Mouse (Mus musculus): ENCODE results near the gene Kif11. TPM values are rescaled to one million over a fixed set of nuclear protein-coding genes. Genes with fewer than 3 reads are reported as not detected.

Gene Kif11
- polyA plus RNA-seq, 1 experiment, result 1.4 TPM

DNA sequence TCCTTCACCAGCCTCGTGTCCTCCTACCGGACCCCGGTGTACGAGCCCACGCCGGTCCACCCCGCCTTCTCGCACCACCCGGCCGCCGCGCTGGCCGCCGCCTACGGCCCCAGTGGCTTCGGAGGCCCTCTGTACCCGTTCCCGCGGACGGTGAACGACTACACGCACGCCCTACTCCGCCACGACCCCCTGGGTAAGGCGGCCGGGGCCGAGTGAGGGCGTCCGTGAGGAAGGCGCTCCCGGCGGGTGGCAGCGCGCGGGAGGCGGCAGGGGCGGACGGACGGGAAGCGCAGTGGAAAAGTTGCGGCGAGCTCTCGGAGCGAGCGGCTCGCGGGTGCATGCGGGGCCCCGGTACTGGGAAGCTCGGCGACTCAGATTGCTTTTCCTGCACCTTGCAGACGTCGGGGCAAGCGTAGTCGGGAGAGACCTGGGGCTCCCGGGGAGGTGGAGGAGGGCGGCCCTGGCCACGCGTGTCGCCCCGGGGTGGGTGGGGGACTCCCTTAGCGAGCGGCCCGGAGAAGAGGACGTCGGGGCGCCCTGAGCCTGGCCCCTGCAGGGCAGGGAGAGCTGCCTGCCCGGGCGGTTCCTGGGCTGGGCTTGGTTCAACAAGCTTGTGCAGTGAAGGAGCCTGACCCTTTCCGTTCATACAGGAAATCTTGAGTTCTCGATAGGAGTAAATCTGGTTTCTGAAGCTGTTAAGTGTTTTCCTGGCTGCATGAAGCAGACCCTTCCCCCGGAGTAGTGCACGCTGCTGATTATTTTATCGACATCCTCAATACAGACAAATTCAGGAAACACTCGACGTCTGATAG lies 59.0 kb downstream of the Kif11 start:
- H3K27ac ChIP-seq (ENCODE audit: insufficient read depth, low read depth, low read length), result 0 out of 2 replicates have a peak overlapping the region, but pooled peaks have one; percentile 27
- H3K4me1 ChIP-seq (ENCODE audit: control insufficient read depth, insufficient read depth, insufficient read length, low read length), result peaks cover 8% of the 10 kb centered on the region
- H3K4me3 ChIP-seq (ENCODE audit: low read depth, low read length), result peak overlapping the region; percentile 73
- 1% methylated on average over 77 of the region's 77 CpGs for WGBS
- H3K27me3 ChIP-seq (ENCODE audit: control insufficient read depth, insufficient read depth, low read length), result peaks cover 55% of the 10 kb centered on the region
- TF ChIP-seq POLR2A (IDR thresholded peaks at IDR 0.05; ENCODE audit: low read depth, low read length), result no peak
- no peak for TF ChIP-seq CTCF (IDR thresholded peaks at IDR 0.05; ENCODE audit: extremely low read depth, insufficient read length, insufficient replicate concordance, low read depth, low read length)
- H3K36me3 ChIP-seq (ENCODE audit: control insufficient read depth, insufficient read depth, low read length), result 0 out of 2 replicates have a peak, but pooled peaks cover 3% of the 10 kb centered on the region

DNA sequence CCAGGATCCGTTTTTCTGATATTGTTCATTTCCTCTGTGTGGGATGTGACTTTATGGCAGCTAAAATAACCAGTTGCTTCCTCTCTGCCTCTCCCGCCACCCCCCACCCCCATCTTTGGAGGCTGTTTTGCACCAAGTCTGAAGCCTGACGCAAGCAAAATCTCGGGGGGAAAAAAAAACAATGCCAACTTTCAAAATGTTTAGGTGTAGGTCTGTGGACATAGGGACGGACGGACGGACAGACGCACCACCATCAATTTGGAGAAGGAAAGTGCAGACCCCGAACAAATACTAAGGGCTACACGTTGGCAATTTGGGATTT lies 59.6 kb downstream of the Kif11 start:
- Histone ChIP-seq H3K36me3 (ENCODE audit: control insufficient read depth, insufficient read depth, low read length) (0 out of 2 replicates have a peak, but pooled peaks cover 3% of the 10 kb centered on the region), H3K27ac (ENCODE audit: insufficient read depth, low read depth, low read length) (peak overlapping the region; percentile 31; the same call in 1 of the 2 replicates), H3K4me3 (ENCODE audit: low read depth, low read length) (peak overlapping the region; percentile 28), H3K4me1 (ENCODE audit: control insufficient read depth, insufficient read depth, insufficient read length, low read length) (peaks cover 8% of the 10 kb centered on the region), H3K27me3 (ENCODE audit: control insufficient read depth, insufficient read depth, low read length) (peaks cover 55% of the 10 kb centered on the region)
- 25% methylated on average over 10 of the region's 10 CpGs for WGBS
- TF ChIP-seq CTCF (IDR thresholded peaks at IDR 0.05; ENCODE audit: extremely low read depth, insufficient read length, insufficient replicate concordance, low read depth, low read length), result no peak
- TF ChIP-seq POLR2A (IDR thresholded peaks at IDR 0.05; ENCODE audit: low read depth, low read length), result no peak

DNA sequence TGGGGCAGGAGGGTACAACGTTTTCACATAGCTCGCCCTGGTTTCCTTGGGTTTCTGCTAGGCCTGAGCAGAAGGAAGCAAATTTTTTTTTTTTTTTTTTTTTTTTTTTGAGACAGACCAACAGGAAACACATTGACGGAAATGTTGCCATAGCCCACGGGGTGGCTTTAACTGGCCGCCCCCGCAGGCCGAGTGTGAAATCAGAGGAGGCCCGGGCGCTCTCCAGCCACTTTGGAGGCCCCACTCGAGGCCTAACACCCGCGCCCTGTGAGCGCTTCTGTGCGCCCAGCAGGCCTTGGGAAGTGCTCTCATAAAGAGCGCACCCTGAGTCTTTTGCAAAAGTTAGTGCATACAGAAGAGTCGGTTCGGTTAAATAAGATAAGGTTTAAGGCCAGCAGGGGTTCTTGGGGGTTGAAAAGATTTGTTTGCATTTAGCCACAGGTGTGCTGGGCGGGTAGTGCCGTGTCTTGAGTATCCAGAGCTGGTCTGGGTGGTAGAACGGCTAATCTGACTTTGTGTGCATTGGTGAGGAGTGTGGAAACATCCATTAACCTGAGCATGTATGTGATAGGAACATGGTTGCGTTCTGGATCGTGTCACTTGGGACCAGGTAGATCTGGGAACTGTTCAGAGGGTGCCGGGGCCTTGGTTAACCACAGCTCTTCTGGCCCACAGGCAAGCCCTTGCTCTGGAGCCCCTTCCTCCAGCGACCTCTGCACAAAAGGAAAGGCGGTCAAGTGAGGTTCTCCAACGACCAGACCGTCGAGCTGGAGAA lies 60.5 kb downstream of the Kif11 start:
- Histone ChIP-seq H3K27me3 (ENCODE audit: control insufficient read depth, insufficient read depth, low read length) (peaks cover 55% of the 10 kb centered on the region), H3K4me1 (ENCODE audit: control insufficient read depth, insufficient read depth, insufficient read length, low read length) (peaks cover 8% of the 10 kb centered on the region), H3K4me3 (ENCODE audit: low read depth, low read length) (peak overlapping the region; percentile 24; the same call in 1 of the 2 replicates), H3K36me3 (ENCODE audit: control insufficient read depth, insufficient read depth, low read length) (0 out of 2 replicates have a peak, but pooled peaks cover 3% of the 10 kb centered on the region), H3K27ac (ENCODE audit: insufficient read depth, low read depth, low read length) (0 out of 2 replicates have a peak overlapping the region, but pooled peaks have one; percentile 31)
- 31% methylated on average over 28 of the region's 28 CpGs for WGBS
- TF ChIP-seq POLR2A (IDR thresholded peaks at IDR 0.05; ENCODE audit: low read depth, low read length) (no peak), CTCF (IDR thresholded peaks at IDR 0.05; ENCODE audit: extremely low read depth, insufficient read length, insufficient replicate concordance, low read depth, low read length) (no peak)

DNA sequence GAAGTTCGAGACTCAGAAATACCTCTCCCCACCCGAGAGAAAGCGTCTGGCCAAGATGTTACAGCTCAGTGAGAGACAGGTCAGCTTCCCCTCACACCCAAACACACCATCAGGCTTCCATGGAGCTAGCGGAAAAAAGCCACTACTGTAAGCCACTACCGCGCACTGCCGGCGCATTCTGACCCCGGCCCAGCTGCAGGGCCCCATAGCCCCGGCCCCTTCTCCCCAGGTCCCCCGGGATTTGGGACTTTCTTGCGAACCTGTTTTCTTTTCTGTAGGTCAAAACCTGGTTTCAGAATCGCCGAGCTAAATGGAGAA lies 61.0 kb downstream of the Kif11 start:
- 0 out of 2 replicates have a peak overlapping the region, but pooled peaks have one; percentile 12 for H3K4me3 ChIP-seq (ENCODE audit: low read depth, low read length)
- H3K27me3 ChIP-seq (ENCODE audit: control insufficient read depth, insufficient read depth, low read length), result peaks cover 58% of the 10 kb centered on the region
- peaks cover 8% of the 10 kb centered on the region for H3K4me1 ChIP-seq (ENCODE audit: control insufficient read depth, insufficient read depth, insufficient read length, low read length)
- H3K27ac ChIP-seq (ENCODE audit: insufficient read depth, low read depth, low read length), result no peak overlapping the region
- TF ChIP-seq POLR2A (IDR thresholded peaks at IDR 0.05; ENCODE audit: low read depth, low read length) (no peak), CTCF (IDR thresholded peaks at IDR 0.05; ENCODE audit: extremely low read depth, insufficient read length, insufficient replicate concordance, low read depth, low read length) (no peak)
- 32% methylated on average over 14 of the region's 14 CpGs for WGBS
- H3K36me3 ChIP-seq (ENCODE audit: control insufficient read depth, insufficient read depth, low read length), result 0 out of 2 replicates have a peak, but pooled peaks cover 3% of the 10 kb centered on the region

DNA sequence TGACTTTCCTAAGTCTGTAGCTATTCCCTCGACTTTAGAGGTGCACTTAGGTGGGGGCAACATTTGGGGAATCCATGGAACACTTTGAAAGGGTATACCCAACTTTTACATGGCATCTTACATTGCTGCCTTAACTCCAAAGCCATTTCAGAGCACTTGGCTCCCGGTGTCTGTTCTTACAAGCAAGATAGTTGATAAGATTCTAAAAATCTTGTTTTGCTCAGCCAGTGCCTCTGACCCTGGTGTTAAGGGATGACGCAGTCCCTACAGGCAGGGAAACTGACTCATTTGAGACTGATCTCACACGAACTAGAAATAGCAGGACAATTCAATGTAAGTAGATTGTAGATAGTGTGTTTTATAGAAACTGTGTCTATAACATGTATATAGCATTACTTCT lies 64.0 kb downstream of the Kif11 start:
- Histone ChIP-seq H3K27me3 (ENCODE audit: control insufficient read depth, insufficient read depth, low read length) (peaks cover 32% of the 10 kb centered on the region), H3K27ac (ENCODE audit: insufficient read depth, low read depth, low read length) (no peak overlapping the region), H3K36me3 (ENCODE audit: control insufficient read depth, insufficient read depth, low read length) (0 out of 2 replicates have a peak, but pooled peaks cover 3% of the 10 kb centered on the region), H3K4me1 (ENCODE audit: control insufficient read depth, insufficient read depth, insufficient read length, low read length) (peaks cover 3% of the 10 kb centered on the region; the same call in 1 of the 2 replicates), H3K4me3 (ENCODE audit: low read depth, low read length) (no peak overlapping the region)
- no peak for TF ChIP-seq CTCF (IDR thresholded peaks at IDR 0.05; ENCODE audit: extremely low read depth, insufficient read length, insufficient replicate concordance, low read depth, low read length)
- TF ChIP-seq POLR2A (IDR thresholded peaks at IDR 0.05; ENCODE audit: low read depth, low read length), result no peak
- 64% methylated on average over 4 of the region's 4 CpGs for whole genome bisulfite sequencing

DNA sequence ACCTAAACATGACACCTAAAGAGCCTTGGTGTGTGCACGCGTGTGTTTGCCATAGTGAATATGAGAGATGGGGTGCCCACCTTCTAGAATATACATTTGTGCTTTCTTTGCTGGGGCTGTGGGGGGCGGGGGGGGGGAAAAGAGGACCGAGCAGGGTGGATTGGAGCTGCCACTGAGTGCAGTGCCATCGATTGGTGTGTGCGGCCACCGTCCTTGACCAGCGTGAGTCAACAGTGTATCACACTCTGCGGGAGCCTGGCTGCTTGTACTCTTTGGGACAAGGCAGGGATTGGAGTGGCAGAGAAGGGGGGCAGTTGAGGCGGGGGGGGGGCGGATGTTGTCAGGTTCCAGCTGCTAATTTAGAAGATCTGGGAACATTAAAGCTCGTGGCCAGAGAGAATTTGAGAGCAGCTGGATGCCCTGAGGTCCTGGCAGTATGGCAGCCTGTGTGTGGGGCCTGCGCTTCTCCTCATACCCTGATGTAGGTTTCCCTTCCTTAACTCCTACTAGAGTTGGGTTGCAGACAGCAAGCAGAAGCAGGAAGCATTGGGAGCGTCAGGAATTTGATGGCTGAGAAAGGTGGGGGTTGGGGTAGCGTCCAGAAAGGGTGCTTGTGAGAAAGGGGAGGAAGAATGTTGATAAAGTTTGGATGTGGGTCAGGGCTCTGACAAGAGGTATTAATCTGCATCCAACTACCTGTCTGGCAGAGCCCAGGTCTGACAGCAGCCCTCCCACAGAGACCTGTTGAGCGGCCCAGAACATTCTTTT lies 64.7 kb downstream of the Kif11 start:
- 0 out of 2 replicates have a peak, but pooled peaks cover 3% of the 10 kb centered on the region for H3K4me1 ChIP-seq (ENCODE audit: control insufficient read depth, insufficient read depth, insufficient read length, low read length)
- 0 out of 2 replicates have a peak, but pooled peaks cover 3% of the 10 kb centered on the region for H3K36me3 ChIP-seq (ENCODE audit: control insufficient read depth, insufficient read depth, low read length)
- no peak overlapping the region for H3K4me3 ChIP-seq (ENCODE audit: low read depth, low read length)
- WGBS, result 64% methylated on average over 16 of the region's 16 CpGs
- TF ChIP-seq CTCF (IDR thresholded peaks at IDR 0.05; ENCODE audit: extremely low read depth, insufficient read length, insufficient replicate concordance, low read depth, low read length), result no peak
- TF ChIP-seq POLR2A (IDR thresholded peaks at IDR 0.05; ENCODE audit: low read depth, low read length), result no peak
- H3K27ac ChIP-seq (ENCODE audit: insufficient read depth, low read depth, low read length), result no peak overlapping the region
- peaks cover 25% of the 10 kb centered on the region for H3K27me3 ChIP-seq (ENCODE audit: control insufficient read depth, insufficient read depth, low read length)

Measured in small intestine, adult 2 months (tissue).